Mouse (Mus musculus) myocyte (in vitro differentiated cells): ENCODE measurements at regions not wholly inside any gene's neighbourhood (a gene's known extent, or its start where the extent isn't known, plus 50 kb on each side); places are given as distances from the start of the nearest gene placed in this dataset.
A peak's percentile ranks its signal among the peaks of the same experiment; 100 is the strongest.

Experiments used
- H3K27me3 ChIP-seq: one replicate; pipeline ENCODE4 v1.6.1; 2011; ENCODE audit not compliant: control insufficient read depth, insufficient read depth, insufficient read length
- H3K36me3 ChIP-seq: one replicate; pipeline ENCODE4 v1.6.1; 2011; ENCODE audit not compliant: control insufficient read depth, insufficient read depth
- H3K4me2 ChIP-seq: one replicate; pipeline ENCODE4 v1.6.1; 2011; ENCODE audit warnings: low read depth, control low read depth
- H3K4me3 ChIP-seq: one replicate; pipeline ENCODE4 v1.5.1; 2011; ENCODE audit warnings: mild to moderate bottlenecking, control low read depth, moderate library complexity
- H3K79me2 ChIP-seq: one replicate; pipeline ENCODE4 v1.6.1; 2011; ENCODE audit not compliant: control insufficient read depth, insufficient read depth
- H3ac ChIP-seq: one replicate; pipeline ENCODE4 v1.6.1; 2011; ENCODE audit not compliant: control insufficient read depth, insufficient read length
- CEBPB ChIP-seq: IDR thresholded peaks from 2 replicates; pipeline ENCODE4 v1.6.1; 2011; ENCODE audit warnings: mild to moderate bottlenecking, moderate library complexity; ENCODE audit not compliant: poor library complexity, insufficient read depth, severe bottlenecking
- E2F4 ChIP-seq: IDR thresholded peaks from one replicate; pipeline ENCODE4 v1.6.1; 2011; ENCODE audit warnings: mild to moderate bottlenecking, control low read depth, moderate library complexity; ENCODE audit not compliant: insufficient read depth
- MAX ChIP-seq: IDR thresholded peaks from one replicate; pipeline ENCODE4 v1.6.1; 2011; ENCODE audit warnings: low read depth, mild to moderate bottlenecking, control low read depth
- MYOD1 ChIP-seq, 3 experiments: IDR thresholded peaks; one replicate each; pipeline ENCODE4 v1.6.1; 2011; ENCODE audit warnings: control low read depth in 2 of 3, low read depth in 2 of 3, mild to moderate bottlenecking in 2 of 3, moderate library complexity in 1 of 3; ENCODE audit not compliant: insufficient read length in 2 of 3, control insufficient read depth in 1 of 3
- MYOG ChIP-seq, 3 experiments: IDR thresholded peaks; one replicate each; pipeline ENCODE4 v1.6.1; 2011; ENCODE audit warnings: control low read depth in 2 of 3, low read depth in 2 of 3, mild to moderate bottlenecking in 2 of 3; ENCODE audit not compliant: insufficient read length in 2 of 3, control insufficient read depth in 1 of 3, insufficient read depth in 1 of 3
- POLR2A ChIP-seq: IDR thresholded peaks from one replicate; pipeline ENCODE4 v1.6.1; 2011; ENCODE audit warnings: low read depth, mild to moderate bottlenecking, control low read depth, moderate library complexity; ENCODE audit not compliant: insufficient read length
- POLR2AphosphoS2 ChIP-seq: IDR thresholded peaks from one replicate; pipeline ENCODE4 v1.6.1; 2011; ENCODE audit warnings: low read depth, control low read depth; ENCODE audit not compliant: insufficient read length
- REST ChIP-seq: IDR thresholded peaks from one replicate; pipeline ENCODE4 v1.6.1; 2011; ENCODE audit warnings: mild to moderate bottlenecking, control low read depth, moderate library complexity; ENCODE audit not compliant: insufficient read depth, insufficient read length
- SRF ChIP-seq: IDR thresholded peaks from one replicate; pipeline ENCODE4 v1.6.1; 2011; ENCODE audit warnings: low read depth; ENCODE audit not compliant: control insufficient read depth, insufficient read length
- TCF12 ChIP-seq: IDR thresholded peaks from one replicate; pipeline ENCODE4 v1.6.1; 2011; ENCODE audit warnings: mild to moderate bottlenecking, control low read depth; ENCODE audit not compliant: poor library complexity, insufficient read depth, severe bottlenecking
- TCF3 ChIP-seq: IDR thresholded peaks from one replicate; pipeline ENCODE4 v1.6.1; 2011; ENCODE audit warnings: low read depth, control low read depth; ENCODE audit not compliant: insufficient read length
- USF1 ChIP-seq: IDR thresholded peaks from one replicate; pipeline ENCODE4 v1.6.1; 2011; ENCODE audit warnings: low read depth, mild to moderate bottlenecking, control low read depth, moderate library complexity

- H3K4me3 ChIP-seq, result no peak overlapping the region
- TF ChIP-seq MYOD1 (IDR thresholded peaks at IDR 0.05; ENCODE audit: control insufficient read depth in 1 of 3, insufficient read length in 2 of 3, low read depth in 2 of 3) (no peak), USF1 (no peak), CEBPB (no peak), MYOG (IDR thresholded peaks at IDR 0.05; ENCODE audit: control insufficient read depth in 1 of 3, insufficient read depth in 1 of 3, insufficient read length in 2 of 3, low read depth in 2 of 3) (no peak), SRF (no peak), POLR2AphosphoS2 (no peak), MAX (no peak), TCF12 (no peak), POLR2A (no peak), REST (no peak), E2F4 (no peak)
Measured at GRCm38 (mm10) chr13:35478226-35478625, 181.4 kb upstream of the Cdyl start.

GRCm38 (mm10) chr13:35482340-35482739, 177.3 kb upstream of the Cdyl start:
- Histone ChIP-seq H3K36me3 (no peaks in the 10 kb centered on the region), H3ac (no peak overlapping the region), H3K79me2 (no peaks in the 10 kb centered on the region), H3K27me3 (no peaks in the 10 kb centered on the region), H3K4me2 (no peak overlapping the region), H3K4me3 (no peak overlapping the region)
- TF ChIP-seq MYOG (IDR thresholded peaks at IDR 0.05; ENCODE audit: control insufficient read depth in 1 of 3, insufficient read depth in 1 of 3, insufficient read length in 2 of 3, low read depth in 2 of 3) (no peak), TCF12 (no peak), MAX (no peak), MYOD1 (IDR thresholded peaks at IDR 0.05; ENCODE audit: control insufficient read depth in 1 of 3, insufficient read length in 2 of 3, low read depth in 2 of 3) (no peak), SRF (no peak), E2F4 (no peak), REST (no peak), POLR2AphosphoS2 (no peak), CEBPB (no peak), POLR2A (no peak), TCF3 (no peak), USF1 (no peak)

More at GRCm38 (mm10) chr13:35478226-35478625, 181.4 kb upstream of the Cdyl start:
- Histone ChIP-seq H3K36me3 (no peaks in the 10 kb centered on the region), H3K27me3 (no peaks in the 10 kb centered on the region), H3ac (no peak overlapping the region), H3K79me2 (no peaks in the 10 kb centered on the region), H3K4me2 (no peak overlapping the region)

- peak in 2 of 3 experiments; percentile 66 to 81 for TF ChIP-seq MYOG (IDR thresholded peaks at IDR 0.05; ENCODE audit: control insufficient read depth in 1 of 3, insufficient read depth in 1 of 3, insufficient read length in 2 of 3, low read depth in 2 of 3)
- TF ChIP-seq POLR2A, result no peak
- no peak for TF ChIP-seq SRF
- no peak for TF ChIP-seq MAX
- no peak for TF ChIP-seq USF1
- peak in 1 of 3 experiments; percentile 18 for TF ChIP-seq MYOD1 (IDR thresholded peaks at IDR 0.05; ENCODE audit: control insufficient read depth in 1 of 3, insufficient read length in 2 of 3, low read depth in 2 of 3)
- H3K79me2 ChIP-seq, result no peaks in the 10 kb centered on the region
- no peak overlapping the region for H3K4me3 ChIP-seq
- H3K27me3 ChIP-seq, result no peaks in the 10 kb centered on the region
- H3ac ChIP-seq, result no peak overlapping the region
- no peak overlapping the region for H3K4me2 ChIP-seq
- no peaks in the 10 kb centered on the region for H3K36me3 ChIP-seq
Measured at GRCm38 (mm10) chr13:35486125-35486524, 173.5 kb upstream of the Cdyl start.

- H3K27me3 ChIP-seq, result no peaks in the 10 kb centered on the region
- no peak overlapping the region for H3K4me3 ChIP-seq
- no peaks in the 10 kb centered on the region for H3K36me3 ChIP-seq
- no peak overlapping the region for H3ac ChIP-seq
- no peak overlapping the region for H3K4me2 ChIP-seq
- TF ChIP-seq MYOG (IDR thresholded peaks at IDR 0.05; ENCODE audit: control insufficient read depth in 1 of 3, insufficient read depth in 1 of 3, insufficient read length in 2 of 3, low read depth in 2 of 3) (no peak), TCF3 (no peak), POLR2A (no peak), POLR2AphosphoS2 (no peak), MYOD1 (IDR thresholded peaks at IDR 0.05; ENCODE audit: control insufficient read depth in 1 of 3, insufficient read length in 2 of 3, low read depth in 2 of 3) (no peak), CEBPB (no peak), E2F4 (no peak), MAX (no peak), REST (no peak), TCF12 (no peak)
- no peaks in the 10 kb centered on the region for H3K79me2 ChIP-seq
Measured at GRCm38 (mm10) chr13:35499776-35500175, 159.9 kb upstream of the Cdyl start.

- Histone ChIP-seq H3K4me2 (no peak overlapping the region), H3ac (no peak overlapping the region), H3K36me3 (no peaks in the 10 kb centered on the region), H3K27me3 (no peaks in the 10 kb centered on the region), H3K79me2 (no peaks in the 10 kb centered on the region), H3K4me3 (no peak overlapping the region)
- TF ChIP-seq REST (no peak), POLR2A (no peak), MYOG (IDR thresholded peaks at IDR 0.05; ENCODE audit: control insufficient read depth in 1 of 3, insufficient read depth in 1 of 3, insufficient read length in 2 of 3, low read depth in 2 of 3) (no peak), MYOD1 (IDR thresholded peaks at IDR 0.05; ENCODE audit: control insufficient read depth in 1 of 3, insufficient read length in 2 of 3, low read depth in 2 of 3) (no peak), POLR2AphosphoS2 (no peak), TCF3 (no peak)
Measured at GRCm38 (mm10) chr13:35500891-35501290, 158.7 kb upstream of the Cdyl start.
